Comparison of ENCODE assay signal across 29 mouse cellular contexts in genomic region chr1:133611436-133611835, GRCm38 (mm10). TPM values are rescaled to one million over a fixed set of nuclear protein-coding genes. Genes with fewer than 3 reads are reported as not detected.
"Had no signal": no experiment of that assay in that cellular context is flagged by ENCODE, and none has a peak within 500 bp of the region (broad histone marks: within the 10 kb centered on the region; RNA-seq: fewer than 3 reads in every experiment).

No protein-coding gene starts in this region.

- H3K4me3 ChIP-seq: gastrocnemius, adult 2 months; heart, adult 2 months; heart, embryonic 13.5 days; heart, embryonic 15.5 days; hindbrain, embryonic 10.5 days; hindbrain, embryonic 12.5 days; intestine, embryonic 15.5 days; kidney, embryonic 15.5 days; layer of hippocampus, adult 2 months; left cerebral cortex, adult 2 months; limb, embryonic 10.5 days; limb, embryonic 12.5 days; liver, embryonic 13.5 days; liver, embryonic 15.5 days had no signal

- H3K9ac ChIP-seq: heart, embryonic 13.5 days; heart, embryonic 15.5 days; hindbrain, embryonic 12.5 days; hindbrain, embryonic 14.5 days; intestine, embryonic 15.5 days; kidney, embryonic 15.5 days; limb, embryonic 12.5 days; liver, embryonic 13.5 days; liver, embryonic 15.5 days; liver, postnatal 0 days had no signal

- H3K27ac ChIP-seq: gastrocnemius, adult 2 months; heart, adult 2 months; heart, embryonic 13.5 days; heart, embryonic 15.5 days; hindbrain, embryonic 10.5 days; hindbrain, embryonic 12.5 days; hindbrain, embryonic 14.5 days; intestine, embryonic 15.5 days; kidney, embryonic 15.5 days; layer of hippocampus, adult 2 months; left cerebral cortex, adult 2 months; limb, embryonic 10.5 days; limb, embryonic 12.5 days; liver, embryonic 13.5 days; liver, embryonic 15.5 days had no signal

- H3K27me3 ChIP-seq: heart, embryonic 13.5 days; heart, embryonic 15.5 days; hindbrain, embryonic 12.5 days; intestine, embryonic 15.5 days; kidney, embryonic 15.5 days; limb, embryonic 12.5 days; liver, embryonic 13.5 days; liver, embryonic 15.5 days had no signal

- H3K4me2 ChIP-seq: heart, embryonic 11.5 days; heart, embryonic 13.5 days; heart, embryonic 15.5 days; hindbrain, embryonic 12.5 days; hindbrain, embryonic 14.5 days; intestine, embryonic 15.5 days; kidney, embryonic 15.5 days; limb, embryonic 12.5 days; liver, embryonic 11.5 days; liver, embryonic 13.5 days; liver, embryonic 15.5 days had no signal

- DNase-seq: gastrocnemius, adult 2 months; gastrocnemius, postnatal 10 days; gastrocnemius, postnatal 25 days; heart, adult 2 months; heart, postnatal 14 days; heart, postnatal 4 days; kidney, postnatal 14 days; kidney, postnatal 4 days; liver; liver, embryonic 13.5 days; liver, postnatal 0 days had no signal

- H3K9me3 ChIP-seq: heart, embryonic 13.5 days; heart, embryonic 15.5 days; hindbrain, embryonic 10.5 days; hindbrain, embryonic 12.5 days; intestine, embryonic 15.5 days; kidney, embryonic 15.5 days; limb, embryonic 10.5 days; limb, embryonic 12.5 days; liver, embryonic 13.5 days; liver, embryonic 15.5 days had no signal

- ATAC-seq: hindbrain, embryonic 16.5 days; inflammation-experienced regulatory T-cells, adult 6 months; intestine, embryonic 15.5 days; intestine, postnatal 0 days; liver, postnatal 0 days had no signal

RNA-seq across cellular contexts. Expression of gene Zbed6, which starts 49.2 kb away (rescaled TPM):
- polyA plus RNA-seq: heart, embryonic 11.5 days; heart, embryonic 13.5 days; heart, embryonic 15.5 days; heart, postnatal 0 days; hindbrain, embryonic 10.5 days; hindbrain, embryonic 12.5 days; hindbrain, embryonic 14.5 days; hindbrain, embryonic 16.5 days; inflammation-experienced regulatory T-cells, adult 6 months; intestine, embryonic 15.5 days; kidney, embryonic 15.5 days; limb, embryonic 10.5 days; limb, embryonic 12.5 days; liver, embryonic 11.5 days; liver, embryonic 13.5 days; liver, embryonic 15.5 days had no signal
